Mouse (Mus musculus) MEL (cell line): ENCODE measurements at regions not wholly inside any gene's neighbourhood (a gene's known extent, or its start where the extent isn't known, plus 50 kb on each side); places are given as distances from the start of the nearest gene placed in this dataset.

Source experiments
- NRF1 ChIP-seq: IDR thresholded peaks from 2 replicates; pipeline ENCODE4 v1.6.1; 2014; ENCODE audit warnings: low read depth, mild to moderate bottlenecking, inconsistent platforms, low read length, improper control_type of control experiment, moderate library complexity; ENCODE audit not compliant: poor library complexity, insufficient read depth, severe bottlenecking
- POLR2A ChIP-seq, 2 experiments: IDR thresholded peaks; 2 replicates each; pipeline ENCODE4 v1.6.1; 2011 to 2012; ENCODE audit warnings: low read length in 2 of 2, mild to moderate bottlenecking in 2 of 2, control low read depth in 1 of 2, improper control_type of control experiment in 1 of 2, low read depth in 1 of 2, moderate library complexity in 1 of 2; ENCODE audit not compliant: control insufficient read depth in 1 of 2, insufficient read depth in 1 of 2, poor library complexity in 1 of 2

- TF ChIP-seq POLR2A (IDR thresholded peaks at IDR 0.05; ENCODE audit: control insufficient read depth in 1 of 2, insufficient read depth in 1 of 2, low read depth in 1 of 2, low read length in 2 of 2, poor library complexity in 1 of 2) (no peak), NRF1 (no peak)
These were observed 288.5 kb downstream of the Cd83 start for GRCm38 (mm10) chr13:44073122-44073521.
